Mouse (Mus musculus) left cerebral cortex, adult 8-10 months (tissue): ENCODE measurements around the gene Gm17428. TPM values are rescaled to one million over a fixed set of nuclear protein-coding genes. Genes with fewer than 3 reads are reported as not detected.

Source experiments
- DNase-seq, 2 experiments: peaks; one replicate each; pipeline ENCODE4 v3.0.0; 2022; ENCODE audit warnings: low spot score in 2 of 2
- microRNA-seq, 2 experiments: library from miRNA; unstranded; fragments of <30 nt; microRNA quantifications; one replicate each; pipeline ENCODE4 v1.2.0; 2022
- total RNA-seq, 4 experiments: library from RNA; stranded (reverse); gene quantifications; 2 replicates each; pipeline ENCODE4 v1.2.4; 2022

Gm17428 gene
- total RNA-seq, 4 experiments from 2014 or later, result not detected

GRCm38 (mm10) chr14:55007120-55007908 lies 30.6 kb downstream of the Gm17428 start:
- no peak for DNase-seq

GRCm38 (mm10) chr14:55008417-55008816 lies 31.7 kb downstream of the Gm17428 start:
- DNase-seq, result no peak

GRCm38 (mm10) chr14:55011116-55011515 lies 34.4 kb downstream of the Gm17428 start:
- no peak for DNase-seq

- peak in 1 of 2 experiments; percentile 63 for DNase-seq
These were observed 37.9 kb downstream of the Gm17428 start for GRCm38 (mm10) chr14:55014591-55014990.

GRCm38 (mm10) chr14:55014991-55015766 lies 38.4 kb downstream of the Gm17428 start, which contains the start of gene Ngdn:
Ngdn (plus strand) TSS chr14:55015454.
- DNase-seq, result peak; percentile 99 to 100

GRCm38 (mm10) chr14:55015767-55016111 lies 39.0 kb downstream of the Gm17428 start:
- no peak for DNase-seq

GRCm38 (mm10) chr14:55016876-55017275 lies 40.1 kb downstream of the Gm17428 start:
- no peak for DNase-seq

GRCm38 (mm10) chr14:55020394-55020793 lies 43.7 kb downstream of the Gm17428 start:
- no peak for DNase-seq

GRCm38 (mm10) chr14:55023011-55023410 lies 46.3 kb downstream of the Gm17428 start:
- DNase-seq, result no peak

- DNase-seq, result peak in 1 of 2 experiments; percentile 44
These were observed 47.5 kb downstream of the Gm17428 start for GRCm38 (mm10) chr14:55024236-55024635.

- DNase-seq, result no peak
These were observed 48.8 kb downstream of the Gm17428 start for GRCm38 (mm10) chr14:55025527-55025926.

Small RNA genes within 50 kb of the gene (microRNA-seq; reads per million reads assigned to microRNA genes)
- gene Mir208a, result 0.21 to 2.4 reads per million in 2 experiments
- gene Mir208b, result 0.42 to 0.66 reads per million in 2 experiments

Other genes starting within 250 kb of the Gm17428 start
- gene Slc7a8, start 195.0 kb upstream of the Gm17428 start, total RNA-seq, result 10 to 100 TPM; 54.5 to 60.7 (median 58.5) TPM
- not detected for gene Rnf212b, start 162.8 kb upstream of the Gm17428 start, total RNA-seq
- gene Homez, start 106.0 kb upstream of the Gm17428 start, total RNA-seq, result 10 to 100 TPM; 22.5 to 34.9 (median 24.2) TPM
- gene Ppp1r3e, start 99.4 kb upstream of the Gm17428 start, total RNA-seq, result 10 to 100 TPM; 20.6 to 24.9 (median 22.7) TPM
- gene Bcl2l2, start 93.6 kb upstream of the Gm17428 start, total RNA-seq, result 100 to 1,000 TPM; 127 to 134 (median 132) TPM
- gene Gm20521, start 93.5 kb upstream of the Gm17428 start, total RNA-seq, result 1 to 10 TPM in 3 of 4 experiments, not detected in 1; 1.5 to 6.7 (median 4.2) TPM
- gene Pabpn1, start 84.4 kb upstream of the Gm17428 start, total RNA-seq, result 100 to 1,000 TPM; 231 to 262 (median 243) TPM
- 100 to 1,000 TPM; 565 to 622 (median 604) TPM for gene Slc22a17, start 63.8 kb upstream of the Gm17428 start, total RNA-seq
- gene Efs, start 50.8 kb upstream of the Gm17428 start, total RNA-seq, result 10 to 100 TPM in 1 of 4 experiments, 1 to 10 TPM in 3; 8.9 to 10.3 (median 9.1) TPM
- under 1 TPM in 1 of 4 experiments, not detected in 3; 0.53 TPM for gene Il25, start 44.2 kb upstream of the Gm17428 start, total RNA-seq
- gene Cmtm5, start 40.7 kb upstream of the Gm17428 start, total RNA-seq, result 10 to 100 TPM; 60.3 to 67.9 (median 64.0) TPM
- gene Myh6, start 10.0 kb upstream of the Gm17428 start, total RNA-seq, result 1 to 10 TPM; 5.3 to 9.9 (median 7.7) TPM
- gene Myh7, start 17.7 kb downstream of the Gm17428 start, total RNA-seq, result 10 to 100 TPM in 3 of 4 experiments, 1 to 10 TPM in 1; 10.0 to 21.2 (median 13.1) TPM
- 10 to 100 TPM; 30.2 to 34.4 (median 32.0) TPM for gene Ngdn, start 38.5 kb downstream of the Gm17428 start, total RNA-seq
- gene Zfhx2, start 115.4 kb downstream of the Gm17428 start, total RNA-seq, result 10 to 100 TPM; 36.0 to 41.7 (median 38.6) TPM
- 10 to 100 TPM; 26.2 to 31.5 (median 26.4) TPM for gene Thtpa, start 117.9 kb downstream of the Gm17428 start, total RNA-seq
- gene Ap1g2, start 129.7 kb downstream of the Gm17428 start, total RNA-seq, result 10 to 100 TPM in 3 of 4 experiments, 1 to 10 TPM in 1; 9.1 to 12.7 (median 12.1) TPM
- 100 to 1,000 TPM; 289 to 301 (median 292) TPM for gene Jph4, start 140.0 kb downstream of the Gm17428 start, total RNA-seq
- gene Dhrs2, start 245.1 kb downstream of the Gm17428 start, total RNA-seq, result not detected